Mouse (Mus musculus) midbrain, embryonic 11.5 days (tissue): ENCODE data around the gene Ubiad1. TPM values are rescaled to one million over a fixed set of nuclear protein-coding genes. Genes with fewer than 3 reads are reported as not detected.

ENCODE experiments used
- ATAC-seq: fragments of 200-750 bp; cut with Nextera tagmentation; 2 replicates; pipeline ENCODE4 v1.8.0; 2017; ENCODE audit warnings: moderate TSS enrichment, moderate library complexity; ENCODE audit not compliant: low FRiP score
- DNase-seq: peaks from one replicate; pipeline ENCODE4 v3.0.0; 2015; ENCODE audit warnings: low spot score; ENCODE audit errors: missing footprints
- H3K27ac ChIP-seq: fragments of 300-500 bp; sonication (generic); 2 replicates; pipeline ENCODE4 v1.5.1; 2014; ENCODE audit warnings: low read depth, low read length
- H3K27me3 ChIP-seq: fragments of 300-500 bp; sonication (generic); 2 replicates; pipeline ENCODE4 v1.6.1; 2014; ENCODE audit warnings: mild to moderate bottlenecking, low read length, moderate library complexity, mixed read lengths; ENCODE audit not compliant: control insufficient read depth, insufficient read depth
- H3K36me3 ChIP-seq: fragments of 300-500 bp; sonication (generic); 2 replicates; pipeline ENCODE4 v1.6.1; 2014; ENCODE audit warnings: mild to moderate bottlenecking, low read length, moderate library complexity, mixed read lengths; ENCODE audit not compliant: control insufficient read depth, insufficient read depth
- H3K4me1 ChIP-seq: fragments of 300-500 bp; sonication (generic); 2 replicates; pipeline ENCODE4 v1.6.1; 2014; ENCODE audit warnings: low read length; ENCODE audit not compliant: control insufficient read depth, insufficient read depth
- H3K4me2 ChIP-seq: fragments of 300-500 bp; sonication (generic); 2 replicates; pipeline ENCODE4 v1.6.1; 2014; ENCODE audit warnings: mild to moderate bottlenecking, moderate library complexity
- H3K4me3 ChIP-seq: fragments of 300-500 bp; sonication (generic); 2 replicates; pipeline ENCODE4 v1.5.1; 2014; ENCODE audit warnings: low read depth, low read length
- H3K9ac ChIP-seq: fragments of 300-500 bp; sonication (generic); 2 replicates; pipeline ENCODE4 v1.6.1; 2014; ENCODE audit warnings: low read length
- H3K9me3 ChIP-seq: fragments of 300-500 bp; sonication (generic); 2 replicates; pipeline ENCODE4 v1.6.1; 2016; ENCODE audit warnings: low read length; ENCODE audit not compliant: control insufficient read depth
- WGBS: fragments of 180-500 bp; shearing (Covaris S2); extraction: QIAGEN DNeasy Blood & Tissue Kit; methylation state at CpG from one replicate; pipeline ENCODE4 v1.1.7; 2014; 5-methylcytosine and 5-hydroxymethylcytosine counted together
- polyA plus RNA-seq: library from polyadenylated mRNA; unstranded; fragments of >200 nt; fragmentation: Nextera tagmentation; extraction: Ambion mirVana; gene quantifications from 2 replicates; pipeline ENCODE4 v1.2.1, GENCODE M21; 2014

Gene Ubiad1
- polyA plus RNA-seq: 15.5 and 15.8 TPM in 2 replicates

GRCm38 (mm10) chr4:148444250-148444967, at the start of gene Ubiad1:
Gene Ubiad1, minus strand, starts transcription at chr4:148444771.
- Histone ChIP-seq H3K27ac (no peak within 1 kb of the TSS), H3K36me3 (no peaks in the 10 kb centered on the region), H3K4me2 (peak within 1 kb of the TSS; percentile 79), H3K9ac (peak within 1 kb of the TSS; percentile 89), H3K27me3 (no peaks in the 10 kb centered on the region), H3K9me3 (no peaks in the 10 kb centered on the region), H3K4me1 (peaks cover 8% of the 10 kb centered on the region), H3K4me3 (peak within 1 kb of the TSS; percentile 75)
- DNase-seq: peak; percentile 98
- peak; percentile 70 for ATAC-seq
- under 1% methylated on average over 46 of the region's 46 CpGs for WGBS

DNA sequence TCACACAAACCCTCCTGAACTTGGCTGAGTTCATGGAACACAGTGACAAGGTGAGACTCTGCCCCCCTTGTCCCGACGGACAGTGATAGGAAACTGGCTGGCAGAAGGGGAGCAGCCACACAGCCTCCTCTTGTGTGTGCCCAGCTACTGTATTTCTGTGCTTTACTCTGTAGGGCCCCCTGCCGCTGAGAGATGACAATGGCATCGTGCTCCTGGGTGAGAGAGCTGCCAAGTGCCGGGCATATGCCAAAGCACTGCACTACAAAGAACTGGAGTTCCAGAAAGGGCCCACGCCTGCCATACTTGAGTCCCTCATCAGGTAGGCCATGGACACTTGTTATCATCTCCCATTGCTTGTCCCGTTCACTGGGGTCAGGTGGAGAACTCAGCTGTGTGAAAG, 46.9 kb upstream of the Ubiad1 start:
- no peaks in the 10 kb centered on the region for H3K9me3 ChIP-seq
- H3K27ac ChIP-seq: no peak overlapping the region
- no peak overlapping the region for H3K4me3 ChIP-seq
- 93% methylated on average over 7 of the region's 7 CpGs for WGBS
- no peaks in the 10 kb centered on the region for H3K4me1 ChIP-seq
- no peak overlapping the region for H3K4me2 ChIP-seq
- H3K9ac ChIP-seq: no peak overlapping the region
- no peak for DNase-seq
- H3K36me3 ChIP-seq: peaks cover 20% of the 10 kb centered on the region
- no peaks in the 10 kb centered on the region for H3K27me3 ChIP-seq
- ATAC-seq: no peak

DNA sequence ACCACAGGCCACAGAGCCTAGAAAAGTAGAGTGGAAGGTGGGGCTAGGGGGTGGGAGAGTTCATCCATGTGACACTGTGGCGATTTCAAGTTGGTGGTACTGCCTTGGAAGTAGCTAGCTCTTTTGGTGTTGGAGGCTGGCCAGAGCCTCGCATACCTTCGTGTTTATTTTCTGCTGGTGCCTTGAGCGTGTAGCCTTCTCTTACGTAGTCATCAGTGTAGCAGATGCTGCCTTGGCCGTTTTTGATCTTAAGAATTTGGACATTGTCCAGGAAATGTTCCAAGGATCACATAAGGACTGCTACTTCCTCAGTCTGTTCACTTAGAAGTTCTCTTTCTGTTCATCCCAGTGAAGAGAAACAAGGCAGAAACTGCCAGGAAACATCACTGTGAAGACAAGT, 45.9 kb upstream of the Ubiad1 start:
- peaks cover 26% of the 10 kb centered on the region for H3K36me3 ChIP-seq
- H3K4me2 ChIP-seq: no peak overlapping the region
- H3K27ac ChIP-seq: no peak overlapping the region
- 91% methylated on average over 6 of the region's 6 CpGs for WGBS
- H3K4me1 ChIP-seq: no peaks in the 10 kb centered on the region
- no peaks in the 10 kb centered on the region for H3K27me3 ChIP-seq
- DNase-seq (no peak), ATAC-seq (no peak)
- H3K9me3 ChIP-seq: no peaks in the 10 kb centered on the region
- no peak overlapping the region for H3K4me3 ChIP-seq
- H3K9ac ChIP-seq: no peak overlapping the region

DNA sequence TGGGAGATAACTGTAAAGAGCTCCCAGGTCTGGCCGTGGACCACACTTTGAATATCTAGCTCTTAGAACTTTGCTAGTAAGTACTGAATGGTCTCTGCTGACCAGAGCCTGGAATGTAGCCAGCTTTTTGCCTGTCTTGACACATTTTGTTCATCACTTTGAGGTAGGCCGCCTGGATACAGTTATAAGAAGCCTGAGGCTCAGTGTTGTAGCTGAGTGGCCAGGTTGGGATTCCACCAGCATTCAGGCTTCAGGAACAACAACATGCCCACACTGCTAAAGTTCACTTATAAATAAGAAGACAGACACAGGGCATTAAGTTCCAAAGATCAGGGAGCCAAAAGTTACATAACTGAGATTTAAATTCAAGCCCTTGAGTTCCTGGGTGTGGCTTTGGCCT, 43.3 kb upstream of the Ubiad1 start:
- 81% methylated on average over 2 of the region's 2 CpGs for WGBS
- Histone ChIP-seq H3K9me3 (no peaks in the 10 kb centered on the region), H3K27ac (no peak overlapping the region), H3K4me1 (no peaks in the 10 kb centered on the region), H3K36me3 (peaks cover 37% of the 10 kb centered on the region), H3K9ac (no peak overlapping the region), H3K27me3 (no peaks in the 10 kb centered on the region), H3K4me2 (no peak overlapping the region), H3K4me3 (no peak overlapping the region)
- ATAC-seq (no peak), DNase-seq (no peak)

DNA sequence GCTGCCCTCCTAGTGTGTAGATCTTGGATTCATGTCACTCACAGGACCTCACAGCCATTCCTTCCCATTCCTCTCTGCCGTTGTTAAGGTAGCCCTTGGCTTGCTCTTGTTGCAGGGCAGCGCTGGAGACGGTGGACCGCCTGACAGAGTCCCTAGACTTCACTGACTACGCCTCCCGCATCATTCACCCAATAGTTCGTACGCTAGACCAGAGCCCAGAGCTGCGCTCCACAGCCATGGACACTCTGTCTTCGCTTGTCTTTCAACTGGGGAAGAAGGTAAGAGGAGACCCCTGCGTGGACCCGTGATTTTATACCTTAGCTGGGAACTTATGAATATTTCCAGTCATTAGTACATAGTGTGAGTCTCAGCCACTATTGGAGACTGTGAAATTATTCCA, 39.9 kb upstream of the Ubiad1 start:
- peaks cover 30% of the 10 kb centered on the region for H3K36me3 ChIP-seq
- H3K27me3 ChIP-seq: no peaks in the 10 kb centered on the region
- no peak overlapping the region for H3K9ac ChIP-seq
- no peak overlapping the region for H3K4me3 ChIP-seq
- WGBS: 97% methylated on average over 12 of the region's 12 CpGs
- ATAC-seq (no peak), DNase-seq (no peak)
- no peak overlapping the region for H3K27ac ChIP-seq
- H3K4me2 ChIP-seq: no peak overlapping the region
- no peaks in the 10 kb centered on the region for H3K4me1 ChIP-seq
- H3K9me3 ChIP-seq: no peaks in the 10 kb centered on the region

- Histone ChIP-seq H3K36me3 (peaks cover 27% of the 10 kb centered on the region), H3K9ac (no peak overlapping the region), H3K27ac (no peak overlapping the region), H3K9me3 (no peaks in the 10 kb centered on the region), H3K27me3 (no peaks in the 10 kb centered on the region), H3K4me1 (no peaks in the 10 kb centered on the region), H3K4me2 (no peak overlapping the region), H3K4me3 (no peak overlapping the region)
- no peak for DNase-seq
- WGBS: 90% methylated on average over 2 of the region's 2 CpGs
- 0 out of 2 replicates have a peak, but pooled peaks have one; percentile 16 for ATAC-seq
Observed at GRCm38 (mm10) chr4:148481557-148482168, 37.1 kb upstream of the Ubiad1 start.

- Histone ChIP-seq H3K9ac (no peak overlapping the region), H3K4me3 (no peak overlapping the region), H3K27me3 (no peaks in the 10 kb centered on the region), H3K36me3 (peaks cover 18% of the 10 kb centered on the region; the same call in 1 of the 2 replicates), H3K4me1 (no peaks in the 10 kb centered on the region), H3K4me2 (no peak overlapping the region), H3K9me3 (no peaks in the 10 kb centered on the region), H3K27ac (no peak overlapping the region)
- 88% methylated on average over 2 of the region's 2 CpGs for whole genome bisulfite sequencing
- ATAC-seq: no peak
- no peak for DNase-seq
Observed at GRCm38 (mm10) chr4:148480245-148480644, 35.7 kb upstream of the Ubiad1 start.

- H3K9ac ChIP-seq: no peak overlapping the region
- H3K4me3 ChIP-seq: no peak overlapping the region
- H3K27ac ChIP-seq: no peak overlapping the region
- 94% methylated on average over 5 of the region's 5 CpGs for WGBS
- DNase-seq (no peak), ATAC-seq (no peak)
- H3K9me3 ChIP-seq: no peaks in the 10 kb centered on the region
- peaks cover 39% of the 10 kb centered on the region for H3K36me3 ChIP-seq
- H3K4me1 ChIP-seq: no peaks in the 10 kb centered on the region
- H3K4me2 ChIP-seq: no peak overlapping the region
- H3K27me3 ChIP-seq: no peaks in the 10 kb centered on the region
Observed at GRCm38 (mm10) chr4:148473496-148473895, 28.9 kb upstream of the Ubiad1 start.

DNA sequence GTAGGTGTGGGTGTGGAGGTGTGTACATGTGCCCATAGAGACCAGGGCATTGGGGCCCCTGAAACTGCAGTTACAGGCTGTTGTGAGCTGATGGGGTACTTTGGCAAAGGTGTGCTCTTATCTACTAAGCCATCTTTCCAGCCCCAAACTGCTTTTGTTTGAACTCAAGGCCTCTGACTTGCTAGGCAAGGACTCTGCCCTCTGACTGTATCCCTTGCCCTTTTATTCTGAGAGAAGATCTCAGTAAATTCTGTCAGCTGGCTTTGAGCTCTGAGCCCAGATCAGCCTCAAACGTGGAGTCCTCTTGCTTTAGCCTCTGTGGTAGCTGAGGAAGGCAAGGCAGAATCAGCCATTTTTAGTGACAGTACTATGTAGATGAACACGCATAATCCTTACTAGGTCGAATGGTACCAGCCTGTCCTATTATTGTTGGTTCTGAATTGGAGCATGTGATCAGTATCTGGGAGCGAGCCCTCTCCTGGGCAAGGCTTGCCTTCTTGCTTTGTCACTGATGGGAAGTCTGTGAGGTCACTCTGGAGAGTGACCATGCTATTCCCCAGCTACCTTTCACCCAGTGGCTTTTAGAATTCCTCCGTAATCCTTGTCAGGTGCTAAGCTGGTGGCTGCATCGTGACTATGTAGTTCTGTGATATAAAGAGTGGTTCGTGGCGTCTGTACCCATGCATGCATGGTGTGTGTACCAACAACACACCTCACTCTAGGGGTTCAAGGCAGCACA, 28.0 kb upstream of the Ubiad1 start:
- no peak overlapping the region for H3K27ac ChIP-seq
- H3K36me3 ChIP-seq: peaks cover 41% of the 10 kb centered on the region
- DNase-seq (no peak), ATAC-seq (no peak)
- WGBS: 94% methylated on average over 8 of the region's 8 CpGs
- no peak overlapping the region for H3K4me2 ChIP-seq
- no peaks in the 10 kb centered on the region for H3K9me3 ChIP-seq
- no peaks in the 10 kb centered on the region for H3K4me1 ChIP-seq
- H3K27me3 ChIP-seq: no peaks in the 10 kb centered on the region
- no peak overlapping the region for H3K4me3 ChIP-seq
- no peak overlapping the region for H3K9ac ChIP-seq
